In genomic region chr17:56148790-56149618, GRCm38 (mm10) we compare ENCODE assay signal across 9 mouse cellular contexts. TPM values are rescaled to one million over a fixed set of nuclear protein-coding genes. Genes with fewer than 3 reads are reported as not detected.
DNase-seq lines count a peak whose midpoint lies in the region; ATAC-seq lines count a peak whose summit lies in the region.
"Had no signal": no experiment of that assay in that cellular context is flagged by ENCODE, and none has a peak within 500 bp of the region (broad histone marks: within the 10 kb centered on the region; RNA-seq: fewer than 3 reads in every experiment).

No protein-coding gene starts in this region.

- no peaks in the 10 kb centered on the region for H3K4me1 ChIP-seq in liver, embryonic 11.5 days (replicated peaks; ENCODE audit: control insufficient read depth, insufficient read depth, low read length)
- peaks cover 25% of the 10 kb centered on the region for H3K4me1 ChIP-seq in forebrain, embryonic 10.5 days
- H3K4me1 ChIP-seq in intestine, embryonic 16.5 days (ENCODE audit: control insufficient read depth, insufficient read depth, low read length): peaks cover 13% of the 10 kb centered on the region
- H3K4me1 ChIP-seq in neural tube, embryonic 14.5 days (ENCODE audit: control insufficient read depth, insufficient read depth, low read length): 0 out of 2 replicates have a peak, but pooled peaks cover 6% of the 10 kb centered on the region

- no peak for DNase-seq in liver, embryonic 11.5 days (ENCODE audit: low spot score)
- no peak for DNase-seq in liver
- no peak for DNase-seq in forebrain, embryonic 10.5 days (ENCODE audit: extremely low spot score, low spot score)
- no peak for DNase-seq in cerebellum, adult 9-10 months
- no peak for DNase-seq in B cell, adult 2 months
- no peak for DNase-seq in spleen, postnatal 14 days (ENCODE audit: low spot score in 2 of 2)

- WGBS in liver, embryonic 11.5 days: 4% methylated on average over 30 of the region's 30 CpGs
- WGBS in forebrain, embryonic 10.5 days: 2% methylated on average over 30 of the region's 30 CpGs
- WGBS in intestine, embryonic 16.5 days: 2% methylated on average over 30 of the region's 30 CpGs
- under 1% methylated on average over 29 of the region's 30 CpGs for WGBS in neural tube, embryonic 14.5 days

- no peaks in the 10 kb centered on the region for H3K36me3 ChIP-seq in liver, embryonic 11.5 days (ENCODE audit: control insufficient read depth, insufficient read depth, low read length)
- H3K36me3 ChIP-seq in forebrain, embryonic 10.5 days (replicated peaks): no peaks in the 10 kb centered on the region
- H3K36me3 ChIP-seq in intestine, embryonic 16.5 days (ENCODE audit: control insufficient read depth, insufficient read depth, low read length): no peaks in the 10 kb centered on the region
- H3K36me3 ChIP-seq in neural tube, embryonic 14.5 days (ENCODE audit: control insufficient read depth, insufficient read depth, low read length): no peaks in the 10 kb centered on the region

- H3K27me3 ChIP-seq in liver, embryonic 11.5 days (replicated peaks; ENCODE audit: control insufficient read depth, insufficient read depth, low read length): peaks cover 63% of the 10 kb centered on the region
- H3K27me3 ChIP-seq in forebrain, embryonic 10.5 days (ENCODE audit: poor library complexity, severe bottlenecking): peaks cover 87% of the 10 kb centered on the region
- peaks cover 47% of the 10 kb centered on the region for H3K27me3 ChIP-seq in intestine, embryonic 16.5 days (replicated peaks; ENCODE audit: control insufficient read depth, insufficient read depth, low read length)
- H3K27me3 ChIP-seq in neural tube, embryonic 14.5 days (ENCODE audit: control insufficient read depth, insufficient read depth, low read length): 0 out of 2 replicates have a peak, but pooled peaks cover 10% of the 10 kb centered on the region

- H3K4me2 ChIP-seq in liver, embryonic 11.5 days: peak overlapping the region; percentile 24
- peak overlapping the region; percentile 45 for H3K4me2 ChIP-seq in intestine, embryonic 16.5 days (ENCODE audit: low read depth, low read length)
- peak overlapping the region; percentile 76 for H3K4me2 ChIP-seq in neural tube, embryonic 14.5 days (ENCODE audit: low read depth, low read length)

- H3K9me3 ChIP-seq in liver, embryonic 11.5 days (ENCODE audit: control insufficient read depth, low read length): no peaks in the 10 kb centered on the region
- no peaks in the 10 kb centered on the region for H3K9me3 ChIP-seq in forebrain, embryonic 10.5 days
- no peaks in the 10 kb centered on the region for H3K9me3 ChIP-seq in intestine, embryonic 16.5 days (ENCODE audit: control insufficient read depth, low read length)
- no peaks in the 10 kb centered on the region for H3K9me3 ChIP-seq in neural tube, embryonic 14.5 days (ENCODE audit: control insufficient read depth, low read length)

- no peak overlapping the region for H3K4me3 ChIP-seq in liver, embryonic 11.5 days (ENCODE audit: low read depth, low read length)
- H3K4me3 ChIP-seq in forebrain, embryonic 10.5 days: peak overlapping the region; percentile 40
- H3K4me3 ChIP-seq in intestine, embryonic 16.5 days (ENCODE audit: low read length): peak overlapping the region; percentile 19; the same call in 1 of the 2 replicates
- H3K4me3 ChIP-seq in neural tube, embryonic 14.5 days (ENCODE audit: low read depth, low read length): peak overlapping the region; percentile 31

- no peak overlapping the region for H3K9ac ChIP-seq in liver, embryonic 11.5 days (ENCODE audit: low read depth, low read length)
- H3K9ac ChIP-seq in intestine, embryonic 16.5 days (ENCODE audit: low read depth, low read length): peak overlapping the region; percentile 27; the same call in 1 of the 2 replicates
- H3K9ac ChIP-seq in neural tube, embryonic 14.5 days (replicated peaks; ENCODE audit: low read depth, low read length): peak overlapping the region; percentile 54

- no peak for ATAC-seq in liver, embryonic 11.5 days (replicated peaks; ENCODE audit: low FRiP score)
- ATAC-seq in intestine, embryonic 16.5 days: no peak
- ATAC-seq in neural tube, embryonic 14.5 days (ENCODE audit: low read depth): peak; percentile 39
- ATAC-seq: Patski had no signal

- H3K27ac ChIP-seq in liver, embryonic 11.5 days (ENCODE audit: low read depth, low read length): no peak overlapping the region
- H3K27ac ChIP-seq in forebrain, embryonic 10.5 days: peak overlapping the region; percentile 58; the same call in 1 of the 2 replicates
- no peak overlapping the region for H3K27ac ChIP-seq in intestine, embryonic 16.5 days (ENCODE audit: low read length)
- no peak overlapping the region for H3K27ac ChIP-seq in neural tube, embryonic 14.5 days (ENCODE audit: low read depth, low read length)

RNA-seq across cellular contexts. Expression of gene Sema6b, which starts 8.9 kb away (rescaled TPM):
- 1.4 and 1.5 TPM in 2 replicates for polyA plus RNA-seq in liver, embryonic 11.5 days (2014; fragmentation: Nextera tagmentation; extraction: Ambion mirVana)
- 0.44 and 0.67 TPM in 2 replicates for polyA plus RNA-seq in forebrain, embryonic 10.5 days (2016; fragmentation: Nextera tagmentation; extraction: Ambion mirVana)
- 0.81 and 0.99 TPM in 2 replicates for polyA plus RNA-seq in intestine, embryonic 16.5 days (2015; fragmentation: Nextera tagmentation; extraction: Ambion mirVana)
- polyA plus RNA-seq in neural tube, embryonic 14.5 days (2014; fragmentation: Nextera tagmentation; extraction: Ambion mirVana): 11.8 and 13.8 TPM in 2 replicates

RNA-seq across cellular contexts. Expression of gene Tnfaip8l1, which starts 13.3 kb away (rescaled TPM):
- 6.8 and 7.5 TPM in 2 replicates for polyA plus RNA-seq in liver, embryonic 11.5 days (2014; fragmentation: Nextera tagmentation; extraction: Ambion mirVana)
- 7.4 and 8.1 TPM in 2 replicates for polyA plus RNA-seq in forebrain, embryonic 10.5 days (2016; fragmentation: Nextera tagmentation; extraction: Ambion mirVana)
- polyA plus RNA-seq in intestine, embryonic 16.5 days (2015; fragmentation: Nextera tagmentation; extraction: Ambion mirVana): 10.6 and 12.7 TPM in 2 replicates
- 9.2 and 9.9 TPM in 2 replicates for polyA plus RNA-seq in neural tube, embryonic 14.5 days (2014; fragmentation: Nextera tagmentation; extraction: Ambion mirVana)

RNA-seq across cellular contexts. Expression of gene Lrg1, which starts 27.2 kb away (rescaled TPM):
- 0.23 and 0.34 TPM in 2 replicates for polyA plus RNA-seq in liver, embryonic 11.5 days (2014; fragmentation: Nextera tagmentation; extraction: Ambion mirVana)
- polyA plus RNA-seq in forebrain, embryonic 10.5 days (2016; fragmentation: Nextera tagmentation; extraction: Ambion mirVana): not detected in 2 replicates
- polyA plus RNA-seq in intestine, embryonic 16.5 days (2015; fragmentation: Nextera tagmentation; extraction: Ambion mirVana): 0.47 and 0.57 TPM in 2 replicates
- 0.24 TPM in 2 replicates for polyA plus RNA-seq in neural tube, embryonic 14.5 days (2014; fragmentation: Nextera tagmentation; extraction: Ambion mirVana)

RNA-seq across cellular contexts. Expression of gene Plin5, which starts 31.6 kb away (rescaled TPM):
- 0.43 and 0.68 TPM in 2 replicates for polyA plus RNA-seq in liver, embryonic 11.5 days (2014; fragmentation: Nextera tagmentation; extraction: Ambion mirVana)
- 0.25 and 0.33 TPM in 2 replicates for polyA plus RNA-seq in forebrain, embryonic 10.5 days (2016; fragmentation: Nextera tagmentation; extraction: Ambion mirVana)
- polyA plus RNA-seq in intestine, embryonic 16.5 days (2015; fragmentation: Nextera tagmentation; extraction: Ambion mirVana): 0.48 and 0.57 TPM in 2 replicates
- polyA plus RNA-seq in neural tube, embryonic 14.5 days (2014; fragmentation: Nextera tagmentation; extraction: Ambion mirVana): 0.95 and 1.9 TPM in 2 replicates

RNA-seq across cellular contexts. Expression of gene Mydgf, which starts 34.7 kb away (rescaled TPM):
- polyA plus RNA-seq in liver, embryonic 11.5 days (2014; fragmentation: Nextera tagmentation; extraction: Ambion mirVana): 98.7 and 102 TPM in 2 replicates
- 75.5 and 78.5 TPM in 2 replicates for polyA plus RNA-seq in forebrain, embryonic 10.5 days (2016; fragmentation: Nextera tagmentation; extraction: Ambion mirVana)
- 119 and 121 TPM in 2 replicates for polyA plus RNA-seq in intestine, embryonic 16.5 days (2015; fragmentation: Nextera tagmentation; extraction: Ambion mirVana)
- 68.6 and 69.7 TPM in 2 replicates for polyA plus RNA-seq in neural tube, embryonic 14.5 days (2014; fragmentation: Nextera tagmentation; extraction: Ambion mirVana)

Comparison
In these comparisons a context has a peak if more than half of its experiments do, and no peak if none do; other contexts are left out.
1. H3K4me2 ChIP-seq: peak in every context shown above with its lines; median percentile 76 in neural tube, embryonic 14.5 days; 45 in intestine, embryonic 16.5 days; 24 in liver, embryonic 11.5 days.